Mouse (Mus musculus) neural tube, postnatal 0 days (tissue): Measurements from ENCODE around the gene Klf5. TPM values are rescaled to one million over a fixed set of nuclear protein-coding genes. Genes with fewer than 3 reads are reported as not detected.

Experiments
- polyA plus RNA-seq: library from polyadenylated mRNA; unstranded; fragments of >200 nt; fragmentation: Nextera tagmentation; extraction: Ambion mirVana; gene quantifications from 2 replicates; pipeline ENCODE4 v1.2.1, GENCODE M21; 2015

The Klf5 gene
- polyA plus RNA-seq, result 5.5 and 8.2 TPM in 2 replicates

GRCm38 (mm10) chr14:99298385-99299021, at the start of gene Klf5:
Gene Klf5 (plus strand): TSS chr14:99298691.

Other genes with a start within 250 kb of the Klf5 start
- gene Pibf1, start 199.3 kb upstream of the Klf5 start, polyA plus RNA-seq, result 13.6 and 14.5 TPM in 2 replicates
- gene Dis3, start 198.9 kb upstream of the Klf5 start, polyA plus RNA-seq, result 20.8 and 21.5 TPM in 2 replicates